Mouse (Mus musculus) kidney, postnatal 10 days (tissue): ENCODE measurements at regions not wholly inside any gene's neighbourhood (a gene's known extent, or its start where the extent isn't known, plus 50 kb on each side); places are given as distances from the start of the nearest gene placed in this dataset.

Experiments
- DNase-seq: peaks from one replicate; pipeline ENCODE4 v3.0.0; 2021; ENCODE audit warnings: mixed read lengths

- DNase-seq: no peak
Observed at GRCm38 (mm10) chr1:190500106-190500505, 329.6 kb upstream of the Prox1 start.

DNA sequence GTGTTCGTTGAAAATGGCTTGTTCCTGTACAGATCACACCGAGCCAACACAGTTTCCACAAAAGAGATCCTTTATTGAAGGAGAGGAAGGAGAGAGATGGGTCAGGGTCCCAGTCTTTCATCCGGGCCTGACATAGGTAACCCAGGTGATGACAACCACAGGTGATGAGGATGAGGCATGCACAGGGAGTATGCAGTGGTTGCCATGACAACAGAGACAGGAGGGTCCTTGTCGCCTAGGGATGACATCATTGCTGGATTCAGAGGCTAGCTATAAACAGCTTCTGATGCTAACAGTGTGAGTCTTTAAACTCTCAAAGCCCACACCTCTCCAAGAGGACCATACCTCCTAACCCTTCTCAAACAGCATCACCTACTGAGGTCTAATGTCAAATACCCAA is 327.0 kb upstream of the Prox1 start:
- no peak for DNase-seq

DNA sequence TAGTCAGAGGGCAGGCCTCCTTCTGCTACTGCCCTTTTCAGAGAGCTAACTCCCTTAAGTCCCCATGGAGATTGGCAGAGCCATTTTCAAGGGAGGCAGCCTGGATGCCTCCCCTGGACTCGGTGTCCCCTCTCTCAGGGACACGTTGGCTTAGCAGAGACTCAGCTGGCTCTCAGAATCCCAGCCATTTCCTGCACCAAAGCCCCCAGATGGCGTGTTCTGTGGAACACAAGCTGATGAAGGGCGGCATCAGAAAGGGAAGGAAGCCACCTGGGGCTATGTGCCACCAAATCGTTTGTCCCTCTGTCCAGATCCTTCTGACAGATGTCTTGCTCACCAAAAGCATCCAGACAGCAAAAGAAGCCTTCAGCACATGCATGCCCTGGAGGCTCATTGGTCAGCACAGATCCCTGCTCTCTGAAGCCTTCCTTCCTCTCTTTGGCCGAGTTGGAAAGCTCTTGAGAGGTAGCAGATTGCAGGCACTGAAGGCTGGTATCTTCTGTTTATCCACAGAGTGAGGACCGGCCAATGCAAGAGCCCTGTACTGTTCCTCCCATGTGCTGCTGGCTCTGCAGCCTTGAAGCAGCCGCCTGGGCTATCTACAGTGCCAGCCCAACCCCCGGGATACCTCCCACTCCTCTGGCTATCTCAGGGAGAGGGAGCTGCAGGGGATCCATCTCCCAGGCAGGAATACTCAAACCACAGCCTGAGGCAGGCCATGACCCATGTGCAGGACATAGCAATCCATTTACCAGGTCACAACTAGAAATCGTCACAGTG is 325.4 kb upstream of the Prox1 start:
- no peak for DNase-seq

DNA sequence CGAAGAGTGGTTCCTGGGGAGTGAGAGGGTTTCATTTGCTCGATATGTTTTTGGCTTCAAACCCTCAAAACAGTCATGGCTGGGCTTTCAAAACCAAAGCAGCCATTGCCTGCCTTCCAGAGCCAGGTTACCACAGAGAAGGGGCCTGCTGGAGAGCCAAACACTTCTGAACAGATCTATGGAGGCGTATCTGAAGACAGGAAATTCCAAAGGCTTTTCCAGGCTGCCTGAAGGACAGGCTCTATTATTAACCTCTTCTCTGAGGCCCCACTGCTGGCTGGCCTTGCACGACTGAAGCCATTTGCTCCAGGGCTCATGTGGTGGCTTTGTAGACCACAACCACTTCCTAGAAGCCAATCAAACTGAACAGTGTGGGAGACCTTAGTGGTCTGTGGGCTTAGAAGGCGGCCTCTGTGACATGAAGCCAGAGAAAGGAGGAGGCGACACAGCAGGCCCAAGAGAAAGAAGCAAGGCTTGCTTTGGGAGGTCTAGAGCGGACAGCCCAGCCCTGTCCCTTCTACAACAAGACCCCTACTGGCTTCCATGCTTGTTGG is 316.1 kb upstream of the Prox1 start:
- no peak for DNase-seq

GRCm38 (mm10) chr1:190483366-190483765 is 312.9 kb upstream of the Prox1 start:
- no peak for DNase-seq

GRCm38 (mm10) chr1:190481071-190481470 is 310.6 kb upstream of the Prox1 start:
- no peak for DNase-seq

DNA sequence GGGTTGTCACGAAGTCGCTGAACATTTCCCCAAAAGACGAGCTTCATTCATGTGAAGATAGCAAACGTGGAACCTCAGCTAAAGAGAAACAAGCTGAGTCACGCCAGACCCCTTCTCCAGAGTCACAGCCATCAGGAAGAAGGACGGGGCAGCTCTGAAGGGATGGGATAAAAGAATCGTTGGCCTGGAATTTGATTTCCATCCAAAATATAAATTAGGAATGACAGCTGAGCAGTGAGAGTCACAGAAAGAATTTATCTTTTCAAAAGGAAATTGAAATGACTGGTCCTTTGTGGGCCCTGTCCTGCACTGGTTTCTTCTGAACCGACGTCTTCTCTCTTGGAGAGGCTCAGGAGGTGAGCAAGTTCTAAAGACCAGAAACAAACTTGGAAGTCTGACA is 310.1 kb upstream of the Prox1 start:
- DNase-seq: peak; percentile 24

- DNase-seq: no peak
Observed at GRCm38 (mm10) chr1:190472761-190473160, 302.2 kb upstream of the Prox1 start.

DNA sequence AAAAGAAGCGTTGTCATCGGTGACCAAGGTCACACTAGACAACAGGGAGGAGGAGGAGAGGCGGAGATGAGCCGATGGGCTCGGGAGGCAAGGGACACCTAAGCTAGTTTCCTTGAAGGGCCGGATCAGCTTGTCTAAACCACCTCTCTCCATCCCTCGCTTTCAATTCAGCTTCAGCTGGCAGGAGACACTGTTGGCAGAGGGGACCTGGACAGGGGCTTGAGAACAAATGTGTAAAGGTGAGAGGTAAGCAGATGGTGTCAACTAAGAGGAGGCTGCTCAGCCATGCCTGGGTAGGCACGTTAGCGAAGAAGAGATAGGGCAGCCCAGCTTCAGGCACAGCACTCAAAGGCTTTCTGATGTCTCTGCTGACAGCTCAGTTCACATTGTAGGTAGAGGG is 299.8 kb upstream of the Prox1 start:
- no peak for DNase-seq

GRCm38 (mm10) chr1:190457541-190458061 is 287.1 kb upstream of the Prox1 start:
- no peak for DNase-seq

DNA sequence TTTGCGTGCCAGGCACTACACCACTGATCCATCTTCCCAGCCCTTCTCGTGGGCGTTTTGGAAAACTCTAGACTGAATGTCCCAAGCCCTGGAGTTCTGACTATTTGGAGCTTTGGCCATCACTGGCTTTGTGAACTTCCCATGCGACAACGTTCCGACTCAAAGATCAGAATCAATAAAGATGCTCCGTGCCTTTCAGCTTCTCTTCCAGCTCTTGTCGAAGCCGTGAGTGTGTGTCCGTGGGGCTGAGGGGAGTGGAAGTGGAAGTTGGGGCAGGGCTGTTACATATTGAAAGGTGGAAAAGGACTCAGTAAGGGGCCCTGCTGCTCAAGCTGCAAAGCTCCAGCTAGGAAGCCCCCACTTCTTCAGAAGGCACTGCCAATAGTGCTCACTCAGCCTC is 283.0 kb upstream of the Prox1 start:
- no peak for DNase-seq

- no peak for DNase-seq
Observed at GRCm38 (mm10) chr1:190452115-190452842, 281.8 kb upstream of the Prox1 start.

DNA sequence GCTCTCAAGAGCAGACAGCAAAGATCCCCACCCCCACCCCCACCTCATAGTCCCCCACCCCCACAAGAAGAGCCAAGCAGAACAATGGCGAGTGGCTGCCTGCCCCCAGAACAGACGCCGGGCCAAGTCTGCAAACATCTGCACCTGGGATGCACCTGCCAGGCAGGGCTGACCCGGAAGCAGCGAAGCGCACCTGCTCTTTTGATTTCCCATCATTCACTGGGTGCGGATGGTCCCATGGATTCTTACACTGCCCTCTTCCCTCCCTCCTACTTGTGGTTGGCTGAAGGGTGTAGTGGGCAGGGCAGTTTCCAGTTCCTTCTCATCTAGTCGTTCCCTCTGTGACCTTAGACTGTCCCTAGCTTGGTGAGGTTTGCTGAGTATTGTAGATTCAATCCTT is 277.7 kb upstream of the Prox1 start:
- DNase-seq: no peak

GRCm38 (mm10) chr1:190447253-190447652 is 276.7 kb upstream of the Prox1 start:
- no peak for DNase-seq

GRCm38 (mm10) chr1:190446676-190447075 is 276.2 kb upstream of the Prox1 start:
- no peak for DNase-seq

DNA sequence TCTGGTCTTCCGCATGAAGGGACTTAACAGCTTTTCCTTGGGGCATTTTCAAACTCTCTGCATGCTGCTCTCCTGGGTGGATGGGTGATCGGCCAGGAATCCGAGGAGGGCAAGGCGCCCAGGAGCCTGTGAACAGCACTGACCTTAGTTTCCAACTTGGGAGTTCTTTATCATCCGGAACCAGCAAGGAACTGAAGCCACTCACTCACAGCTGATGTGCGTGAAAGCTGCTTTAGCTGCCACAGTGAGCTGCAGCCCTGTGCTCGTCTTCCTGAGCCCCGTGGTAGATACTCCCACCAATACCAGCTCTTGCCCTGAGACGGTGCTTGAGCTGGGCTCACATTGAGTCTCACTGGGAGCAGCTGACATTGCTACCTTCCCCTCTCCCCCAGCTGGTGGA is 273.9 kb upstream of the Prox1 start:
- DNase-seq: no peak

GRCm38 (mm10) chr1:190443234-190443633 is 272.7 kb upstream of the Prox1 start:
- no peak for DNase-seq

GRCm38 (mm10) chr1:190442166-190442565 is 271.7 kb upstream of the Prox1 start:
- DNase-seq: no peak

- DNase-seq: no peak
Observed at GRCm38 (mm10) chr1:190438789-190439188, 268.3 kb upstream of the Prox1 start.

DNA sequence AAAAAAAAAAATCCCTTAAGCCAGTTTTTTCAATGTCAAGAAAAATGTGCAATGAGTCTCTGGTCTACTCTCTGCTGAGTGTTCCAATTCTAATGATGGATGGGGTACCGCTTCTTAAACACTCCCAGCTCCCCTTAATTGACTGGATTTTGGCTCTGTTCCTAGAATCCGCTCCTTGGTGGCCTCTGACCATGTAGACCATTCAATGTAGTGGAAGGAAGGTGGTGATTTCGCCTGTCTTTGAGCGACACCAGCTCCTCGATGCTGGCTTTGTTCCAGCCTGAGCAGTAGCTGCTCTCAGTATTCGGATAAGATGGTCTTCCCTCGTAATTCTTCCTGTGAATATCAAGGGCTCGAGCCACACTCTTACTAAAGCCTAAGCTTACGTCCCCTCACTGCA is 252.4 kb upstream of the Prox1 start:
- peak; percentile 19 for DNase-seq

DNA sequence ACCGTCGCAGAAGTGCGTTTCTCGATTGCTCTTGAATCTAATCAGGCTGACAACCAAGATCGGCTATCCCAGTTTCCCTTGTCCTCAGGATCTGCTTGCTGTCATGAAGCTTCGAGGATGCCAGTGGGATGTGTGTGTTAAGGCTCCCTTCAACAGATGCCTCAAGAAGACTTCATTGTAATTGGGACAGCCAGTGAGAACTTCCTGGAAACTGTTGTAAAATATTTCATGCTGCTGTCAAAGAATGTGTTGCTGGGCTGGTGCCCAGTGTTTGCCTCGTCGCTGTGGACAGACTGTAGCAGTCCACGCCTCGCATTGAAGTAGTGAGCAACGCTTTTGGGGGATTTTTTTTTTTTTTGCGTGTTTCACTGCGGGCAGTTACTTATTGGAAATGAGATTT is 249.2 kb upstream of the Prox1 start:
- peak; percentile 73 for DNase-seq

DNA sequence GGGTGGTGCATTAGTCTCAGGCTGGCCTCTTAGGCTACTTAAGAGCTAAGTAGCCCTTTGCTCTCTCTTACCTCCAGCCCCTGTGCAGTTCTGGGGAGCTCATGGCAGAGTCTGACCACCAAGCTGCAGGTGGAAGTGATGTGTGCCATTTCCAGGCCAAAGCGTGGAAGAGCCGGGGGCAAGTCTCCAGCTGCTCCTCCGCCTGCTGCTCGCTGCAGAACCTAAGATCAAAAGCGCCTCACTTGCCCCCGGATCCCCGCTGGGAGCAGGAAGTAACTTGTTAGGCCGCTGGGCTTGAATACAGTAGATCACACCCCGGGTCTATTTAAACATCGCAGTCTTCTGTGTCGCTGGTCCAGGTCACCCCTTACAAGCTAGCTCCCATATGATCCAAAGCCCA is 246.8 kb upstream of the Prox1 start:
- no peak for DNase-seq

DNA sequence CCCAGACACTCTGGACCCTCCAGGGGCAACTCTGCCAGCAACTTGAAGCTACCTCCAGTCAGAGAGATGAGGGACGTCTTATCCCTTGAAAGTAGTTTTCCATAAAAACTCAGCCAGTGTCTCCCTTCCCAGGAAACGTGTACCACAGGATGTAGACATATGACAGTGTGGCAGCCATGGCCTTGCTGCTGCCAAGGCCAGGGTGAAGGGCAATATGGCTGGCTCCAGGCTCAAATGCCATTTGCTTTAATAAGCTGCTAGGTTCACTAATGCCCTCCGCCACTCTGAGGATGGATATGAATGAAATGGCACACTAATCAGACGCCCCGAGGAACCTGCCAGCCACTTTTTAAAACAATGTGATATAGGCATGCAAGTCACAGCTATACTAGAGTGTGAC is 241.2 kb upstream of the Prox1 start:
- no peak for DNase-seq

- no peak for DNase-seq
Observed at GRCm38 (mm10) chr1:190403335-190403734, 232.8 kb upstream of the Prox1 start.
